Mouse (Mus musculus) c-Kit-positive CD71-positive TER-119-negative erythroid progenitor cells, embryonic 14.5 days (primary cell): ENCODE measurements around the gene Gm30083.

Source experiments
- DNase-seq: peaks from one replicate; pipeline ENCODE4 v3.0.0-alpha.2; 2013; ENCODE audit warnings: low read depth

Gene Gm30083

GRCm38 (mm10) chr14:33959341-33959740 is 55.6 kb downstream of the Gm30083 start:
- peak; percentile 2 for DNase-seq

- DNase-seq = no peak
Observed at GRCm38 (mm10) chr14:33958841-33959240, 56.1 kb downstream of the Gm30083 start.

- DNase-seq = no peak
Observed at GRCm38 (mm10) chr14:33958186-33958585, 56.8 kb downstream of the Gm30083 start.

- DNase-seq = no peak
Observed at GRCm38 (mm10) chr14:33956055-33956454, 58.9 kb downstream of the Gm30083 start.

- no peak for DNase-seq
Observed at GRCm38 (mm10) chr14:33953761-33954160, 61.2 kb downstream of the Gm30083 start, which contains the start of gene Rbp3. TSS of gene Rbp3 (plus strand) at chr14:33954003.

GRCm38 (mm10) chr14:33952233-33952981 is 62.6 kb downstream of the Gm30083 start:
- DNase-seq = no peak

DNA sequence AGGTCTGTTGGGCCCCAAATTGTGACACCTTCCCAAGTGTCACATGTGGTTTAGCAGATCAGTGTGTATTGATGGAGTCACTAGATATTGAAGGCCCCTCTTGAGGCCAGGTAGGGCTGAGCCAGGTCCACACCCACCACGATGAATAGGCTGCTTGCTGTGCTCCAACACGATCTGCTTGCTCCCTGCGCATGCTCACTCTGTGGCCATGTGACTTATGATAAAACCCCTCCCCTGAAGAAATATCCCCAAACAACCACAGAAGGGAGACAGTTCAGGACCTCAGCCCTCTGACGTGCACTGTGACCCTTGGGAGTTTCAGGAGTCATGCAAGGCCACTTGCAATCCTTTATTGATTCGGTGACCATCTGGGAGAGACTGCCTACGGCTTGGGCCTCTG is 68.9 kb downstream of the Gm30083 start:
- DNase-seq = no peak

DNA sequence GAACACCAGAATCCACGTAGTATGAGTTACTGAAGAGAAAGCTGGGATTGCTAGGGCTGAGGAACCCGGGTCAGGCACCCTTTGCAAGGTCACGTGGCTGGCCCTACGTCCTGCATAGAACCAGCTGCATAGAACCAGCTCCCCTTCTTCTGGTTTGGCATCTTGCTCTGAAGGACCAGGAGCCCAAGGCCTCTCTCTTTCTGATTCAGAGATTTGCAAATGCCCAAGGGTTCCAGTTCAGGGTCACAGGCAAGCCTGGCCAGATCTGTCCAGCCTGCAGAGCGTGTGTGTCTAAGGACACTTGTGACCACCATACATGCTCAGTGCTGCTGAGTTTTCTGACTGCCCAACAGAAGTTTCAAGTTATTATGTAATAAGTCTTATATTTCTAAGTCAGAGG is 72.8 kb downstream of the Gm30083 start:
- DNase-seq = no peak

- DNase-seq = no peak
Observed at GRCm38 (mm10) chr14:33940739-33941138, 74.2 kb downstream of the Gm30083 start, which contains the start of gene Gdf2. TSS of gene Gdf2 (plus strand) at chr14:33941039.

GRCm38 (mm10) chr14:33939117-33939516 is 75.9 kb downstream of the Gm30083 start:
- DNase-seq = no peak
